Mouse (Mus musculus) lung, postnatal 0 days (tissue): ENCODE results near the gene Myo1e.

Experiments used
- CTCF ChIP-seq: IDR thresholded peaks from 2 replicates; pipeline ENCODE4 v1.5.1; 2016; ENCODE audit warnings: antibody characterized with exemption, mild to moderate bottlenecking
- EP300 ChIP-seq: IDR thresholded peaks from 2 replicates; pipeline ENCODE4 v1.6.1; 2016; ENCODE audit warnings: antibody characterized with exemption, mild to moderate bottlenecking, control low read depth

- no peak for TF ChIP-seq CTCF
- TF ChIP-seq EP300 = no peak
Observed at GRCm38 (mm10) chr9:70383750-70384149, 176.6 kb downstream of the Myo1e start.
